In genomic region chr16:14030650-14031049, GRCm38 (mm10) we compare ENCODE assay signal across 17 mouse cellular contexts. TPM values are rescaled to one million over a fixed set of nuclear protein-coding genes. Genes with fewer than 3 reads are reported as not detected.
DNase-seq lines count a peak whose midpoint lies in the region; ATAC-seq and TF ChIP-seq lines count a peak whose summit lies in the region.
"Had no signal": no experiment of that assay in that cellular context is flagged by ENCODE, and none has a peak within 500 bp of the region (broad histone marks: within the 10 kb centered on the region; RNA-seq: fewer than 3 reads in every experiment).

No protein-coding gene starts in this region.

- H3K79me2 ChIP-seq in CH12.LX (replicated peaks; ENCODE audit: control insufficient read depth, extremely low read depth, insufficient read depth, poor library complexity, severe bottlenecking), result no peaks in the 10 kb centered on the region

- no peak for TF ChIP-seq POLR2A in CH12.LX (IDR thresholded peaks at IDR 0.05; ENCODE audit: low read depth, low read length)

- TF ChIP-seq RAD21 in CH12.LX (IDR thresholded peaks at IDR 0.05; ENCODE audit: low read depth, low read length), result peak; percentile 39

- dilution Hi-C loops in CH12.LX (cut with MboI; ENCODE audit: extremely low pct_ligation_motif_present, extremely low pct_unique_long_range_greater_than_20kb, low sequenced_read_pairs), result no loop called here

- DNase-seq in hindbrain, postnatal 0 days (ENCODE audit: low spot score), result no peak
- DNase-seq in hindbrain, embryonic 10.5 days (ENCODE audit: low spot score), result no peak
- peak; percentile 16 for DNase-seq in limb, embryonic 11.5 days (ENCODE audit: low spot score)
- DNase-seq in limb, embryonic 10.5 days (ENCODE audit: low spot score), result no peak
- DNase-seq in CH12.LX (ENCODE audit: extremely low read depth), result no peak
- peak; percentile 3 for DNase-seq in kidney, postnatal 14 days
- DNase-seq in left cerebral cortex, adult 11 months (ENCODE audit: low spot score), result no peak
- DNase-seq: cerebellum, postnatal 36 days; gastrocnemius, postnatal 10 days; left cerebral cortex, postnatal 4 days had no signal

- in situ Hi-C loops in CH12.LX (cut with MboI; ENCODE audit: low pct_ligation_motif_present, low pct_unique_long_range_greater_than_20kb, low sequenced_read_pairs), result no loop called here

- no peak overlapping the region for H3K9ac ChIP-seq in hindbrain, postnatal 0 days (replicated peaks; ENCODE audit: low read length)
- H3K9ac ChIP-seq in limb, embryonic 11.5 days (ENCODE audit: low read length), result no peak overlapping the region
- no peak overlapping the region for H3K9ac ChIP-seq in CH12.LX (ENCODE audit: insufficient read depth, low read depth)
- H3K9ac ChIP-seq in forebrain, embryonic 13.5 days, result no peak overlapping the region
- H3K9ac ChIP-seq: midbrain, embryonic 13.5 days had no signal

- TF ChIP-seq EP300 in CH12.LX (IDR thresholded peaks at IDR 0.05; ENCODE audit: low read length), result no peak

- 0 out of 2 replicates have a peak, but pooled peaks have one; percentile 16 for TF ChIP-seq CTCF in hindbrain, postnatal 0 days (IDR thresholded peaks at IDR 0.05; ENCODE audit: low read depth)
- peak in 1 of 2 experiments; percentile 29; a peak in 2 of 4 replicates for TF ChIP-seq CTCF in CH12.LX (conservative IDR thresholded peaks at IDR 0.05 in 1 of 2, IDR thresholded peaks at IDR 0.05 in 1 of 2; ENCODE audit: low read depth in 2 of 2, low read length in 2 of 2)

- no peaks in the 10 kb centered on the region for H3K36me3 ChIP-seq in hindbrain, postnatal 0 days (ENCODE audit: insufficient read depth, low read length)
- no peaks in the 10 kb centered on the region for H3K36me3 ChIP-seq in hindbrain, embryonic 10.5 days
- H3K36me3 ChIP-seq in limb, embryonic 11.5 days (ENCODE audit: control insufficient read depth, insufficient read depth, low read length), result no peaks in the 10 kb centered on the region
- no peaks in the 10 kb centered on the region for H3K36me3 ChIP-seq in limb, embryonic 10.5 days
- no peaks in the 10 kb centered on the region for H3K36me3 ChIP-seq in CH12.LX (replicated peaks in 1 of 2; ENCODE audit: control insufficient read depth in 1 of 2, insufficient read depth in 1 of 2, low read length in 1 of 2)
- no peaks in the 10 kb centered on the region for H3K36me3 ChIP-seq in forebrain, embryonic 13.5 days (ENCODE audit: poor library complexity, severe bottlenecking)
- H3K36me3 ChIP-seq: embryonic facial prominence, embryonic 10.5 days; midbrain, embryonic 13.5 days had no signal

- ATAC-seq in hindbrain, postnatal 0 days, result no peak
- no peak for ATAC-seq in limb, embryonic 11.5 days (ENCODE audit: insufficient number of reproducible peaks, low FRiP score, low TSS enrichment, low read depth)
- ATAC-seq in forebrain, embryonic 13.5 days, result no peak
- ATAC-seq: midbrain, embryonic 13.5 days had no signal

- no peaks in the 10 kb centered on the region for H3K9me3 ChIP-seq in hindbrain, postnatal 0 days (ENCODE audit: low read length)
- H3K9me3 ChIP-seq in hindbrain, embryonic 10.5 days, result no peaks in the 10 kb centered on the region
- H3K9me3 ChIP-seq in limb, embryonic 11.5 days (ENCODE audit: control insufficient read depth, low read length), result no peaks in the 10 kb centered on the region
- H3K9me3 ChIP-seq in limb, embryonic 10.5 days (replicated peaks), result no peaks in the 10 kb centered on the region
- H3K9me3 ChIP-seq in CH12.LX (replicated peaks; ENCODE audit: low read length), result no peaks in the 10 kb centered on the region
- no peaks in the 10 kb centered on the region for H3K9me3 ChIP-seq in forebrain, embryonic 13.5 days (replicated peaks)
- H3K9me3 ChIP-seq: embryonic facial prominence, embryonic 10.5 days; midbrain, embryonic 13.5 days had no signal

- no peaks in the 10 kb centered on the region for H3K27me3 ChIP-seq in hindbrain, postnatal 0 days (ENCODE audit: insufficient read depth, low read length)
- no peaks in the 10 kb centered on the region for H3K27me3 ChIP-seq in hindbrain, embryonic 10.5 days (ENCODE audit: insufficient read depth, poor library complexity, severe bottlenecking)
- H3K27me3 ChIP-seq in limb, embryonic 11.5 days (ENCODE audit: control insufficient read depth, insufficient read depth, low read length), result no peaks in the 10 kb centered on the region
- no peaks in the 10 kb centered on the region for H3K27me3 ChIP-seq in limb, embryonic 10.5 days (ENCODE audit: low read depth, poor library complexity, severe bottlenecking)
- H3K27me3 ChIP-seq in CH12.LX (replicated peaks), result no peaks in the 10 kb centered on the region
- H3K27me3 ChIP-seq in forebrain, embryonic 13.5 days, result no peaks in the 10 kb centered on the region
- H3K27me3 ChIP-seq: midbrain, embryonic 13.5 days had no signal

- H3K4me2 ChIP-seq in hindbrain, postnatal 0 days (ENCODE audit: low read depth, low read length), result no peak overlapping the region
- H3K4me2 ChIP-seq in limb, embryonic 11.5 days (ENCODE audit: low read depth, severe bottlenecking), result no peak overlapping the region
- H3K4me2 ChIP-seq in CH12.LX (ENCODE audit: insufficient read depth, low read depth, poor library complexity, severe bottlenecking), result no peak overlapping the region
- no peak overlapping the region for H3K4me2 ChIP-seq in forebrain, embryonic 13.5 days
- H3K4me2 ChIP-seq: heart, embryonic 11.5 days; midbrain, embryonic 13.5 days had no signal

- no peaks in the 10 kb centered on the region for H3K4me1 ChIP-seq in hindbrain, postnatal 0 days (ENCODE audit: insufficient read depth, low read length)
- H3K4me1 ChIP-seq in hindbrain, embryonic 10.5 days (replicated peaks), result no peaks in the 10 kb centered on the region
- H3K4me1 ChIP-seq in limb, embryonic 11.5 days (ENCODE audit: control insufficient read depth, insufficient read depth, low read length), result no peaks in the 10 kb centered on the region
- H3K4me1 ChIP-seq in limb, embryonic 10.5 days, result no peaks in the 10 kb centered on the region
- no peaks in the 10 kb centered on the region for H3K4me1 ChIP-seq in CH12.LX (ENCODE audit: control insufficient read depth in 1 of 2, insufficient read depth in 2 of 2)
- peaks cover under 1% of the 10 kb centered on the region for H3K4me1 ChIP-seq in forebrain, embryonic 13.5 days
- H3K4me1 ChIP-seq: embryonic facial prominence, embryonic 10.5 days; midbrain, embryonic 13.5 days had no signal

- WGBS in hindbrain, postnatal 0 days, result 86% methylated on average over 4 of the region's 4 CpGs
- WGBS in hindbrain, embryonic 10.5 days, result 87% methylated on average over 4 of the region's 4 CpGs
- 92% methylated on average over 4 of the region's 4 CpGs for WGBS in limb, embryonic 11.5 days
- WGBS in limb, embryonic 10.5 days, result 91% methylated on average over 4 of the region's 4 CpGs
- 85% methylated on average over 4 of the region's 4 CpGs for WGBS in forebrain, embryonic 13.5 days

- H3K4me3 ChIP-seq in hindbrain, postnatal 0 days (ENCODE audit: low read length), result no peak overlapping the region
- H3K4me3 ChIP-seq in hindbrain, embryonic 10.5 days, result no peak overlapping the region
- H3K4me3 ChIP-seq in limb, embryonic 11.5 days (ENCODE audit: low read depth, low read length), result no peak overlapping the region
- H3K4me3 ChIP-seq in limb, embryonic 10.5 days, result no peak overlapping the region
- no peak overlapping the region for H3K4me3 ChIP-seq in CH12.LX (replicated peaks in 1 of 3; ENCODE audit: low read depth in 2 of 3, low read length in 2 of 3, poor library complexity in 1 of 3)
- no peak overlapping the region for H3K4me3 ChIP-seq in forebrain, embryonic 13.5 days
- H3K4me3 ChIP-seq: embryonic facial prominence, embryonic 10.5 days; erythroblast, embryonic 14.5 days; midbrain, embryonic 13.5 days had no signal

- no peak overlapping the region for H3K27ac ChIP-seq in hindbrain, postnatal 0 days
- H3K27ac ChIP-seq in hindbrain, embryonic 10.5 days, result no peak overlapping the region
- no peak overlapping the region for H3K27ac ChIP-seq in limb, embryonic 11.5 days (replicated peaks; ENCODE audit: low read depth, low read length)
- H3K27ac ChIP-seq in limb, embryonic 10.5 days, result no peak overlapping the region
- no peak overlapping the region for H3K27ac ChIP-seq in CH12.LX (ENCODE audit: insufficient read depth, low read depth)
- no peak overlapping the region for H3K27ac ChIP-seq in forebrain, embryonic 13.5 days
- H3K27ac ChIP-seq: embryonic facial prominence, embryonic 10.5 days; midbrain, embryonic 13.5 days had no signal

TF ChIP-seq in CH12.LX, 34 proteins besides CTCF, POLR2A, EP300 and RAD21:
- peak; percentile 13; the same call in 1 of the 2 replicates for TF ChIP-seq SMC3 (IDR thresholded peaks at IDR 0.05; ENCODE audit: low read depth, low read length)
- TF ChIP-seq MAZ (IDR thresholded peaks at IDR 0.05; ENCODE audit: low read depth, low read length), result no peak

RNA-seq across cellular contexts. Expression of gene Ifitm7, which starts 44.0 kb away (rescaled TPM):
- 0.22 and 0.42 TPM in 2 replicates for total RNA-seq in hindbrain, postnatal 0 days (2014; rRNA removed)
- 1.2 and 1.9 TPM in 2 replicates for polyA plus RNA-seq in hindbrain, postnatal 0 days (2015; fragmentation: Nextera tagmentation; extraction: Ambion mirVana)
- 0.54 and 1.4 TPM in 2 replicates for polyA plus RNA-seq in hindbrain, embryonic 10.5 days (2016; fragmentation: Nextera tagmentation; extraction: Ambion mirVana)
- polyA plus RNA-seq in limb, embryonic 11.5 days (2014; fragmentation: Nextera tagmentation; extraction: Ambion mirVana), result 0.21 and 0.45 TPM in 2 replicates
- polyA plus RNA-seq in limb, embryonic 10.5 days (2016; fragmentation: Nextera tagmentation; extraction: Ambion mirVana), result 0.20 TPM in 1 of 2 replicates, not detected in the other
- total RNA-seq in CH12.LX (2012; rRNA removed) (not detected in 2 replicates), CH12.LX (2014; rRNA removed) (not detected in 2 replicates)
- polyA plus RNA-seq in CH12.LX (2012; ENCODE audit: insufficient read length, low read depth), result not detected in 2 replicates
- 0.71 and 0.74 TPM in 2 replicates for polyA plus RNA-seq in forebrain, embryonic 13.5 days (2015; fragmentation: Nextera tagmentation; extraction: Ambion mirVana)
- total RNA-seq: gastrocnemius, postnatal 10 days; heart, postnatal 25 days had no signal
- polyA plus RNA-seq: erythroblast, embryonic 14.5 days; heart, embryonic 11.5 days; neural tube, embryonic 11.5 days had no signal

RNA-seq across cellular contexts. Expression of gene 2900011O08Rik, which starts 44.2 kb away (rescaled TPM):
- total RNA-seq in hindbrain, postnatal 0 days (2014; rRNA removed), result 143 and 154 TPM in 2 replicates
- polyA plus RNA-seq in hindbrain, postnatal 0 days (2015; fragmentation: Nextera tagmentation; extraction: Ambion mirVana), result 157 and 172 TPM in 2 replicates
- 9.3 and 22.4 TPM in 2 replicates for polyA plus RNA-seq in hindbrain, embryonic 10.5 days (2016; fragmentation: Nextera tagmentation; extraction: Ambion mirVana)
- polyA plus RNA-seq in limb, embryonic 11.5 days (2014; fragmentation: Nextera tagmentation; extraction: Ambion mirVana), result 6.8 and 8.5 TPM in 2 replicates
- polyA plus RNA-seq in limb, embryonic 10.5 days (2016; fragmentation: Nextera tagmentation; extraction: Ambion mirVana), result 2.7 and 5.2 TPM in 2 replicates
- not detected in 2 replicates for total RNA-seq in CH12.LX (2012; rRNA removed)
- not detected in 2 replicates for total RNA-seq in CH12.LX (2014; rRNA removed)
- polyA plus RNA-seq in CH12.LX (2012; ENCODE audit: insufficient read length, low read depth), result not detected in 2 replicates
- 70.1 and 83.2 TPM in 2 replicates for polyA plus RNA-seq in forebrain, embryonic 13.5 days (2015; fragmentation: Nextera tagmentation; extraction: Ambion mirVana)
- total RNA-seq: heart, postnatal 25 days had no signal
- polyA plus RNA-seq: erythroblast, embryonic 14.5 days had no signal

Comparison
In these comparisons a context has a peak if more than half of its experiments do, and no peak if none do; other contexts are left out.
1. DNase-seq: peak in limb, embryonic 11.5 days (single experiment) and kidney, postnatal 14 days (single experiment); none in hindbrain, postnatal 0 days (single experiment), hindbrain, embryonic 10.5 days (single experiment), limb, embryonic 10.5 days (single experiment), CH12.LX (single experiment) and left cerebral cortex, adult 11 months (single experiment).